Mouse (Mus musculus): Measurements from ENCODE around the gene Ifna2. TPM values are rescaled to one million over a fixed set of nuclear protein-coding genes. Genes with fewer than 3 reads are reported as not detected.

Gene Ifna2
- polyA plus RNA-seq, 1 experiment from 2014 or later, result not detected

DNA sequence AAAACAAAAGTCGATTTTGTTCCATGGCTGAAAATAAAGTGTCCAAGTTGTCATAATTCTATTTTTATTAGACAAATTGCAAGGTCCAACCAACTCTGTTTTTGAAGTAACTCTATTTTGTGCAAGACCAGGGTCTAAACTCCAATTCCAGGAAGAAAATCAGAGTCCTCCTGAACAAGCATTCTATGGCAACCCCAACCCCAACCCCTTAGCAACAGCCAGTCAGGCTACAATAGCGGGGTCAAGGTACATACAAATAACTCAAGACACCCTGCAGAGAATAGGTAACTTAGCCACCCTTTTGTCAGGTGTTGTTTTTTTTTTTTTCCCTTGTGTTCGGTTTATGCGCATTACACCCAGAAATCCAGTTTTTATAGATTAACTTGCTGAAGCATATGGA lies 14.0 kb upstream of the Ifna2 start:
- Histone ChIP-seq H3K4me2 (no peak overlapping the region), H3K27ac (replicated peaks) (no peak overlapping the region), H3K4me3 (no peak overlapping the region), H3K27me3 (0 out of 2 replicates have a peak, but pooled peaks cover 3% of the 10 kb centered on the region), H3K9me3 (no peaks in the 10 kb centered on the region), H3K9ac (no peak overlapping the region), H3K4me1 (replicated peaks) (no peaks in the 10 kb centered on the region), H3K36me3 (no peaks in the 10 kb centered on the region)
- no peak for ATAC-seq (ENCODE audit: low read depth)
- 82% methylated on average over 4 of the region's 4 CpGs for WGBS

GRCm38 (mm10) chr4:88697108-88697507 lies 13.4 kb upstream of the Ifna2 start:
- no peak overlapping the region for H3K27ac ChIP-seq (replicated peaks)
- no peak overlapping the region for H3K9ac ChIP-seq
- H3K36me3 ChIP-seq, result no peaks in the 10 kb centered on the region
- H3K4me1 ChIP-seq (replicated peaks), result no peaks in the 10 kb centered on the region
- H3K27me3 ChIP-seq, result 0 out of 2 replicates have a peak, but pooled peaks cover 3% of the 10 kb centered on the region
- no peak for ATAC-seq (ENCODE audit: low read depth)
- WGBS, result 51% methylated on average over 6 of the region's 6 CpGs
- no peaks in the 10 kb centered on the region for H3K9me3 ChIP-seq
- no peak overlapping the region for H3K4me3 ChIP-seq
- no peak overlapping the region for H3K4me2 ChIP-seq

DNA sequence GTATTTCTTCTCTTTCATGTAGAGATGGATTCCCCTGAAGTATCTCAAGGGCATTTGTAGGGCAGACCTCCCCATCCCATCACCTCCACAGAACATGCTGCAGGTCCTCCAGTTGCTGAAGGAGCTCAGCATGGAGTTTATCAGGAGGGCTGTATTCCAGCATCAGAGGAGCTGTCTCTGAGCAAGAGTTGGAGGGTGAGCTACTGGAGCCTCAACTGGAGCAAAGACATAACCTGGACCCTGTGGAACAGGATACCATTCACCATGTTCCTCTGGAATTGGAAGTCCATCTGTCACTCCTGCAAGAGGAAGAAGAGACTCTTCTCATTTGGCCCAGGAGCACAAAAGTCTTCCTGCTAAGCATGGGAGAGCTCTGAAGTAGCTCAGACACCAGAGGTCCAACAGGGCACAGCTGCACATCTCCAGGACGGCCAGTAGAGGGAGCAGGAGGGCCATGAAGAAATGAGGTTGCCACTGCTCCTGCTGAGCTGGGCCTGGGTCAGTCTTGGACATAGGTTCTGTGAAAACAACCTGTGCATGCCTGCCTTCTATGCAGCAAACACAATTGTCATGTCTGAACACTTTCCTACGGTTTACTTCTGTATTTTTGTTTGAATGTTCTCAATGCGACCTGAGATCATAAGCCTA lies 12.6 kb upstream of the Ifna2 start:
- Histone ChIP-seq H3K4me2 (no peak overlapping the region), H3K4me1 (replicated peaks) (no peaks in the 10 kb centered on the region), H3K27ac (replicated peaks) (no peak overlapping the region), H3K36me3 (no peaks in the 10 kb centered on the region), H3K9me3 (no peaks in the 10 kb centered on the region), H3K27me3 (0 out of 2 replicates have a peak, but pooled peaks cover 3% of the 10 kb centered on the region), H3K4me3 (no peak overlapping the region), H3K9ac (no peak overlapping the region)
- ATAC-seq (ENCODE audit: low read depth), result peak; percentile 74
- WGBS, result 27% methylated on average over 3 of the region's 3 CpGs

GRCm38 (mm10) chr4:88693392-88693791 lies 9.7 kb upstream of the Ifna2 start:
- H3K4me2 ChIP-seq, result no peak overlapping the region
- no peak overlapping the region for H3K9ac ChIP-seq
- WGBS, result 84% methylated on average over 2 of the region's 2 CpGs

GRCm38 (mm10) chr4:88692537-88692936 lies 8.8 kb upstream of the Ifna2 start:
- 0 out of 2 replicates have a peak, but pooled peaks cover 3% of the 10 kb centered on the region for H3K27me3 ChIP-seq
- no peaks in the 10 kb centered on the region for H3K9me3 ChIP-seq
- ATAC-seq (ENCODE audit: low read depth), result no peak
- no peak overlapping the region for H3K4me3 ChIP-seq
- no peak overlapping the region for H3K9ac ChIP-seq
- H3K36me3 ChIP-seq, result no peaks in the 10 kb centered on the region
- WGBS, result 88% methylated on average over 1 of the region's 1 CpGs
- no peaks in the 10 kb centered on the region for H3K4me1 ChIP-seq (replicated peaks)
- no peak overlapping the region for H3K27ac ChIP-seq (replicated peaks)
- H3K4me2 ChIP-seq, result no peak overlapping the region

More at GRCm38 (mm10) chr4:88693392-88693791, 9.7 kb upstream of the Ifna2 start:
- Histone ChIP-seq H3K4me3 (no peak overlapping the region), H3K27me3 (0 out of 2 replicates have a peak, but pooled peaks cover 3% of the 10 kb centered on the region), H3K4me1 (replicated peaks) (no peaks in the 10 kb centered on the region), H3K36me3 (no peaks in the 10 kb centered on the region), H3K27ac (replicated peaks) (no peak overlapping the region), H3K9me3 (no peaks in the 10 kb centered on the region)
- ATAC-seq (ENCODE audit: low read depth), result no peak

- H3K27ac ChIP-seq (replicated peaks), result no peak within 1 kb of the TSS
- H3K4me2 ChIP-seq, result no peak within 1 kb of the TSS
- H3K4me3 ChIP-seq, result no peak within 1 kb of the TSS
- no peaks in the 10 kb centered on the region for H3K36me3 ChIP-seq
- H3K9me3 ChIP-seq, result no peaks in the 10 kb centered on the region
- WGBS, result 64% methylated on average over 2 of the region's 2 CpGs
- 0 out of 2 replicates have a peak, but pooled peaks cover 3% of the 10 kb centered on the region for H3K27me3 ChIP-seq
- no peaks in the 10 kb centered on the region for H3K4me1 ChIP-seq (replicated peaks)
- H3K9ac ChIP-seq, result no peak within 1 kb of the TSS
- ATAC-seq (ENCODE audit: low read depth), result no peak
These were observed 7.5 kb upstream of the Ifna2 start, which contains the start of gene Ifnab for GRCm38 (mm10) chr4:88691259-88691658. Ifnab (minus strand) TSS chr4:88691359.

- no peaks in the 10 kb centered on the region for H3K4me1 ChIP-seq (replicated peaks)
- H3K9ac ChIP-seq, result no peak overlapping the region
- WGBS, result 78% methylated on average over 3 of the region's 3 CpGs
- H3K36me3 ChIP-seq, result no peaks in the 10 kb centered on the region
- H3K4me2 ChIP-seq, result no peak overlapping the region
- H3K9me3 ChIP-seq, result no peaks in the 10 kb centered on the region
- H3K27ac ChIP-seq (replicated peaks), result no peak overlapping the region
- no peaks in the 10 kb centered on the region for H3K27me3 ChIP-seq
- H3K4me3 ChIP-seq, result no peak overlapping the region
- no peak for ATAC-seq (ENCODE audit: low read depth)
These were observed 2.4 kb downstream of the Ifna2 start for GRCm38 (mm10) chr4:88681353-88681752.

- no peak overlapping the region for H3K4me2 ChIP-seq
- 54% methylated on average over 8 of the region's 8 CpGs for WGBS
- no peaks in the 10 kb centered on the region for H3K9me3 ChIP-seq
- no peak overlapping the region for H3K27ac ChIP-seq (replicated peaks)
- no peaks in the 10 kb centered on the region for H3K36me3 ChIP-seq
- no peaks in the 10 kb centered on the region for H3K4me1 ChIP-seq (replicated peaks)
- H3K4me3 ChIP-seq, result no peak overlapping the region
- no peak for ATAC-seq (ENCODE audit: low read depth)
- H3K9ac ChIP-seq, result no peak overlapping the region
- H3K27me3 ChIP-seq, result no peaks in the 10 kb centered on the region
These were observed 3.4 kb downstream of the Ifna2 start for GRCm38 (mm10) chr4:88680362-88680761.

GRCm38 (mm10) chr4:88676824-88677223 lies 6.9 kb downstream of the Ifna2 start, which contains the start of gene Ifna16:
Ifna16 (minus strand) TSS chr4:88676924.
- Histone ChIP-seq H3K4me1 (replicated peaks) (no peaks in the 10 kb centered on the region), H3K4me3 (no peak within 1 kb of the TSS), H3K9me3 (no peaks in the 10 kb centered on the region), H3K9ac (no peak within 1 kb of the TSS), H3K36me3 (no peaks in the 10 kb centered on the region), H3K4me2 (no peak within 1 kb of the TSS), H3K27ac (replicated peaks) (no peak within 1 kb of the TSS), H3K27me3 (no peaks in the 10 kb centered on the region)
- 88% methylated on average over 1 of the region's 1 CpGs for WGBS
- no peak for ATAC-seq (ENCODE audit: low read depth)

- Histone ChIP-seq H3K4me2 (no peak overlapping the region), H3K36me3 (no peaks in the 10 kb centered on the region), H3K9me3 (no peaks in the 10 kb centered on the region), H3K9ac (no peak overlapping the region), H3K27ac (replicated peaks) (no peak overlapping the region), H3K4me3 (no peak overlapping the region), H3K27me3 (no peaks in the 10 kb centered on the region), H3K4me1 (replicated peaks) (no peaks in the 10 kb centered on the region)
- WGBS, result 48% methylated on average over 1 of the region's 1 CpGs
- ATAC-seq (ENCODE audit: low read depth), result no peak
These were observed 28.3 kb downstream of the Ifna2 start for GRCm38 (mm10) chr4:88655461-88655860.

DNA sequence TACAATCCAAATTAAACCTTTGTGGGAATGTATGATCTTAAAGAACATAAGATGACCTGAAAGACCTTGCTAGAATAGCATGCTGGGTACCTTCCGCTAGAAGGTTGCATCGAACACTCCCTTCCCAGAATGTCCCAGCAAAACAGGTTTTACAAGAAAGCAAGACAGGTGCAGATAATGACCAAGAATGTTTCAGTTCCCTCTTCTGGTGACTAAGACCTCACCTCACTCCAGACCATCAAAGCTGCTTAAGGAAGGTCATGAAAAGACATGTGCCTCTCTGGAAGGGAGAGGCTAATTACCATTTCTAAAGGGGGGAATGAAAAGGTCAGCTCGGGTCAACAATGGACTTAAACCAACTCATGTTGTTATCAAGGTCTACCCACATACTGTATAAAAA lies 30.1 kb downstream of the Ifna2 start:
- Histone ChIP-seq H3K27ac (replicated peaks) (no peak overlapping the region), H3K9me3 (no peaks in the 10 kb centered on the region), H3K9ac (no peak overlapping the region), H3K4me2 (no peak overlapping the region), H3K4me3 (no peak overlapping the region), H3K27me3 (no peaks in the 10 kb centered on the region), H3K4me1 (replicated peaks) (no peaks in the 10 kb centered on the region), H3K36me3 (no peaks in the 10 kb centered on the region)
- no peak for ATAC-seq (ENCODE audit: low read depth)
- 78% methylated on average over 3 of the region's 3 CpGs for WGBS

GRCm38 (mm10) chr4:88644359-88644758 lies 39.4 kb downstream of the Ifna2 start, which contains the start of gene Ifna13:
Ifna13 (minus strand) TSS chr4:88644459.
- no peak within 1 kb of the TSS for H3K27ac ChIP-seq (replicated peaks)
- ATAC-seq (ENCODE audit: low read depth), result no peak
- H3K4me3 ChIP-seq, result no peak within 1 kb of the TSS
- no peak within 1 kb of the TSS for H3K9ac ChIP-seq
- H3K36me3 ChIP-seq, result no peaks in the 10 kb centered on the region
- H3K4me1 ChIP-seq (replicated peaks), result no peaks in the 10 kb centered on the region
- no peaks in the 10 kb centered on the region for H3K9me3 ChIP-seq
- WGBS, result 72% methylated on average over 2 of the region's 2 CpGs
- no peaks in the 10 kb centered on the region for H3K27me3 ChIP-seq
- H3K4me2 ChIP-seq, result no peak within 1 kb of the TSS

DNA sequence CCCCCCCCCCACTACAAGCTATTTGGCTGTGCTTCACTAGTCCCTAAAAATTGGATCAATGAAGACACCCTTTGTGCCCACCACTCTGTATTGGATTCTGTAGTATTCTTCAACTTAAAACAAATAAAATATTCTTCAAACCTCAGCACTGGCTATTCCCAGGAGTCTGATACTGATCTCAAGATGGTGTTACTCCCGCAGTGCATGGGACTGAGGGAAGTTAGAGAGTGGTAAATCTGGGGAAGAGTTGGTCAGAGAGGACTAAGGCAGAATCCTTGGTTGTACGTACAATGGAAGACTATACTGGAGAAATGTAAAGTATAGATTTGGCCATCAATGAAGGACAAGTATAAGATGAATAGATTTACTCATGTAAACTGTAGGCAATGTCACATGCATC lies 41.2 kb downstream of the Ifna2 start:
- no peaks in the 10 kb centered on the region for H3K9me3 ChIP-seq
- no peak overlapping the region for H3K9ac ChIP-seq
- H3K27me3 ChIP-seq, result no peaks in the 10 kb centered on the region
- H3K4me3 ChIP-seq, result no peak overlapping the region
- H3K36me3 ChIP-seq, result no peaks in the 10 kb centered on the region
- no peaks in the 10 kb centered on the region for H3K4me1 ChIP-seq (replicated peaks)
- no peak for ATAC-seq (ENCODE audit: low read depth)
- no peak overlapping the region for H3K4me2 ChIP-seq
- no peak overlapping the region for H3K27ac ChIP-seq (replicated peaks)
- WGBS, result 35% methylated on average over 2 of the region's 2 CpGs
